Mouse (Mus musculus): ENCODE measurements around the gene Camk2n1. TPM values are rescaled to one million over a fixed set of nuclear protein-coding genes. Genes with fewer than 3 reads are reported as not detected.

Gene Camk2n1
- polyA plus RNA-seq, 1 experiment from 2014 or later: 0.99 TPM

DNA sequence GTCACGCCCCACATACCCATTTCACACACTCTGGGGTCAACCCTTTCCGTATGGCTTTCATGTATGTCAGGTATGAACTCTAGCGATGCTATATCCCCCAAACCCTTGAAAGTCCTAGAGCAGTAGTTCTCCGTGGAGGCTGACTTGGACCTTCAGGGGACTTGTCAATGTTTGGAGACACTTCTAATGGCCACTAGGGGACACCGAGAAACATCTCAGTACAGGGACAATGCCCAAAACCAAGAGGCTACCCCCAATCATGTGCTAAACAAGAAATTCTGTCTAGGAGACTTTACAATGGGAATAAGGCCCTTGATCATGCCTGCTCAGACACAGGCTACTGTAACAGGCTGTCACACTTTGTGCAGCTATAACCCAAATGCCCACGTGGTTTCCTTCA lies 12.6 kb downstream of the Camk2n1 start:
- Histone ChIP-seq H3K4me1 (ENCODE audit: control insufficient read depth, insufficient read depth, low read length) (peaks cover 24% of the 10 kb centered on the region), H3K4me2 (ENCODE audit: low read depth, severe bottlenecking) (no peak overlapping the region), H3K9ac (ENCODE audit: low read length) (no peak overlapping the region), H3K27me3 (ENCODE audit: control insufficient read depth, insufficient read depth, low read length) (peaks cover 5% of the 10 kb centered on the region; the same call in 1 of the 2 replicates), H3K36me3 (ENCODE audit: control insufficient read depth, insufficient read depth, low read length) (no peaks in the 10 kb centered on the region), H3K4me3 (ENCODE audit: low read depth, low read length) (no peak overlapping the region), H3K9me3 (ENCODE audit: control insufficient read depth, low read length) (no peaks in the 10 kb centered on the region), H3K27ac (replicated peaks; ENCODE audit: low read depth, low read length) (no peak overlapping the region)
- ATAC-seq (ENCODE audit: insufficient number of reproducible peaks, low FRiP score, low TSS enrichment, low read depth) (no peak), DNase-seq (ENCODE audit: low spot score) (no peak)
- WGBS: 64% methylated on average over 6 of the region's 6 CpGs

GRCm38 (mm10) chr4:138467451-138467850 lies 13.3 kb downstream of the Camk2n1 start:
- 91% methylated on average over 5 of the region's 5 CpGs for WGBS
- H3K36me3 ChIP-seq (ENCODE audit: control insufficient read depth, insufficient read depth, low read length): no peaks in the 10 kb centered on the region
- peaks cover 24% of the 10 kb centered on the region for H3K4me1 ChIP-seq (ENCODE audit: control insufficient read depth, insufficient read depth, low read length)
- no peak overlapping the region for H3K27ac ChIP-seq (replicated peaks; ENCODE audit: low read depth, low read length)
- no peak for ATAC-seq (ENCODE audit: insufficient number of reproducible peaks, low FRiP score, low TSS enrichment, low read depth)
- DNase-seq (ENCODE audit: low spot score): no peak
- H3K9ac ChIP-seq (ENCODE audit: low read length): no peak overlapping the region
- peaks cover 5% of the 10 kb centered on the region; the same call in 1 of the 2 replicates for H3K27me3 ChIP-seq (ENCODE audit: control insufficient read depth, insufficient read depth, low read length)
- no peak overlapping the region for H3K4me3 ChIP-seq (ENCODE audit: low read depth, low read length)
- H3K9me3 ChIP-seq (ENCODE audit: control insufficient read depth, low read length): no peaks in the 10 kb centered on the region
- H3K4me2 ChIP-seq (ENCODE audit: low read depth, severe bottlenecking): no peak overlapping the region

- ATAC-seq (ENCODE audit: insufficient number of reproducible peaks, low FRiP score, low TSS enrichment, low read depth): no peak
- no peaks in the 10 kb centered on the region for H3K9me3 ChIP-seq (ENCODE audit: control insufficient read depth, low read length)
- no peak for DNase-seq (ENCODE audit: low spot score)
- H3K36me3 ChIP-seq (ENCODE audit: control insufficient read depth, insufficient read depth, low read length): no peaks in the 10 kb centered on the region
- H3K4me1 ChIP-seq (ENCODE audit: control insufficient read depth, insufficient read depth, low read length): peaks cover 14% of the 10 kb centered on the region
- WGBS: 12% methylated on average over 7 of the region's 7 CpGs
- no peak overlapping the region; the same call in 1 of the 2 replicates for H3K9ac ChIP-seq (ENCODE audit: low read length)
- H3K27me3 ChIP-seq (ENCODE audit: control insufficient read depth, insufficient read depth, low read length): peaks cover 5% of the 10 kb centered on the region; the same call in 1 of the 2 replicates
- no peak overlapping the region for H3K4me3 ChIP-seq (ENCODE audit: low read depth, low read length)
- no peak overlapping the region for H3K4me2 ChIP-seq (ENCODE audit: low read depth, severe bottlenecking)
- H3K27ac ChIP-seq (replicated peaks; ENCODE audit: low read depth, low read length): no peak overlapping the region
Observed at GRCm38 (mm10) chr4:138469080-138469479, 15.0 kb downstream of the Camk2n1 start.

GRCm38 (mm10) chr4:138471241-138471640 lies 17.1 kb downstream of the Camk2n1 start:
- Histone ChIP-seq H3K4me2 (ENCODE audit: low read depth, severe bottlenecking) (no peak overlapping the region), H3K27me3 (ENCODE audit: control insufficient read depth, insufficient read depth, low read length) (no peaks in the 10 kb centered on the region; the same call in 1 of the 2 replicates), H3K27ac (replicated peaks; ENCODE audit: low read depth, low read length) (no peak overlapping the region), H3K4me3 (ENCODE audit: low read depth, low read length) (no peak overlapping the region), H3K9me3 (ENCODE audit: control insufficient read depth, low read length) (no peaks in the 10 kb centered on the region), H3K4me1 (ENCODE audit: control insufficient read depth, insufficient read depth, low read length) (peaks cover 5% of the 10 kb centered on the region), H3K9ac (ENCODE audit: low read length) (no peak overlapping the region), H3K36me3 (ENCODE audit: control insufficient read depth, insufficient read depth, low read length) (no peaks in the 10 kb centered on the region)
- DNase-seq (ENCODE audit: low spot score) (no peak), ATAC-seq (ENCODE audit: insufficient number of reproducible peaks, low FRiP score, low TSS enrichment, low read depth) (no peak)
- 64% methylated on average over 7 of the region's 7 CpGs for WGBS

DNA sequence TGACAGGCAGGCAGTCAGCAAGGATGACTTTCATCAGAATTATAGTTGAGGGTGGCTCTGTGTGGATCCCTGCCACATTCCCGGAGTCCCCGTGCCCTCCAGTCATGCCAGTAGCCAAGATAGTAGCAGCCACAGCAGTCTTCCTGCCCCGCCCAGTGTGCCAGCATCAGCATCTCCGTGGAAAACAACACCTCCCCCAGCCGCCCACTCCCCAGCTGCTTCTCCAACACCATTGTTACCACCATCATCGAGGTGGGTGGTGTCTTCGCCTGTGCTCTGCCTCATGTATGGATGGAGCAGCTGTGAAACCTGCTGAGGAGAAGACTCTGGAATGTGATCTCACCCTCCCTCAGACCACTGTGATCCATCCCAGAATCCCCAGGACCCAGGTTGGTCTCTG lies 25.5 kb downstream of the Camk2n1 start:
- ATAC-seq (ENCODE audit: insufficient number of reproducible peaks, low FRiP score, low TSS enrichment, low read depth): no peak
- 73% methylated on average over 7 of the region's 7 CpGs for WGBS

GRCm38 (mm10) chr4:138480962-138481361 lies 26.8 kb downstream of the Camk2n1 start:
- Histone ChIP-seq H3K36me3 (ENCODE audit: control insufficient read depth, insufficient read depth, low read length) (no peaks in the 10 kb centered on the region), H3K4me1 (ENCODE audit: control insufficient read depth, insufficient read depth, low read length) (no peaks in the 10 kb centered on the region), H3K27ac (replicated peaks; ENCODE audit: low read depth, low read length) (no peak overlapping the region), H3K9ac (ENCODE audit: low read length) (no peak overlapping the region), H3K4me2 (ENCODE audit: low read depth, severe bottlenecking) (no peak overlapping the region), H3K9me3 (ENCODE audit: control insufficient read depth, low read length) (no peaks in the 10 kb centered on the region), H3K27me3 (ENCODE audit: control insufficient read depth, insufficient read depth, low read length) (no peaks in the 10 kb centered on the region), H3K4me3 (ENCODE audit: low read depth, low read length) (no peak overlapping the region)
- 52% methylated on average over 9 of the region's 9 CpGs for WGBS
- ATAC-seq (ENCODE audit: insufficient number of reproducible peaks, low FRiP score, low TSS enrichment, low read depth) (no peak), DNase-seq (ENCODE audit: low spot score) (no peak)

More for the DNA sequence above, 25.5 kb downstream of the Camk2n1 start:
- DNase-seq (ENCODE audit: low spot score): no peak
- Histone ChIP-seq H3K4me1 (ENCODE audit: control insufficient read depth, insufficient read depth, low read length) (no peaks in the 10 kb centered on the region), H3K9me3 (ENCODE audit: control insufficient read depth, low read length) (no peaks in the 10 kb centered on the region), H3K27me3 (ENCODE audit: control insufficient read depth, insufficient read depth, low read length) (no peaks in the 10 kb centered on the region), H3K27ac (replicated peaks; ENCODE audit: low read depth, low read length) (no peak overlapping the region), H3K4me2 (ENCODE audit: low read depth, severe bottlenecking) (no peak overlapping the region), H3K4me3 (ENCODE audit: low read depth, low read length) (no peak overlapping the region), H3K36me3 (ENCODE audit: control insufficient read depth, insufficient read depth, low read length) (no peaks in the 10 kb centered on the region), H3K9ac (ENCODE audit: low read length) (no peak overlapping the region)

- H3K4me3 ChIP-seq (ENCODE audit: low read depth, low read length): no peak overlapping the region
- no peaks in the 10 kb centered on the region for H3K36me3 ChIP-seq (ENCODE audit: control insufficient read depth, insufficient read depth, low read length)
- no peaks in the 10 kb centered on the region for H3K4me1 ChIP-seq (ENCODE audit: control insufficient read depth, insufficient read depth, low read length)
- H3K27me3 ChIP-seq (ENCODE audit: control insufficient read depth, insufficient read depth, low read length): no peaks in the 10 kb centered on the region
- no peak for DNase-seq (ENCODE audit: low spot score)
- H3K9ac ChIP-seq (ENCODE audit: low read length): no peak overlapping the region
- WGBS: 79% methylated on average over 8 of the region's 8 CpGs
- H3K4me2 ChIP-seq (ENCODE audit: low read depth, severe bottlenecking): no peak overlapping the region
- ATAC-seq (ENCODE audit: insufficient number of reproducible peaks, low FRiP score, low TSS enrichment, low read depth): no peak
- H3K27ac ChIP-seq (replicated peaks; ENCODE audit: low read depth, low read length): no peak overlapping the region
- no peaks in the 10 kb centered on the region for H3K9me3 ChIP-seq (ENCODE audit: control insufficient read depth, low read length)
Observed at GRCm38 (mm10) chr4:138482721-138483120, 28.6 kb downstream of the Camk2n1 start.

GRCm38 (mm10) chr4:138488241-138488640 lies 34.1 kb downstream of the Camk2n1 start:
- ATAC-seq (ENCODE audit: insufficient number of reproducible peaks, low FRiP score, low TSS enrichment, low read depth) (no peak), DNase-seq (ENCODE audit: low spot score) (no peak)
- Histone ChIP-seq H3K4me1 (ENCODE audit: control insufficient read depth, insufficient read depth, low read length) (no peaks in the 10 kb centered on the region), H3K9ac (ENCODE audit: low read length) (no peak overlapping the region), H3K4me3 (ENCODE audit: low read depth, low read length) (no peak overlapping the region), H3K27me3 (ENCODE audit: control insufficient read depth, insufficient read depth, low read length) (no peaks in the 10 kb centered on the region), H3K4me2 (ENCODE audit: low read depth, severe bottlenecking) (no peak overlapping the region), H3K27ac (replicated peaks; ENCODE audit: low read depth, low read length) (no peak overlapping the region), H3K9me3 (ENCODE audit: control insufficient read depth, low read length) (no peaks in the 10 kb centered on the region), H3K36me3 (ENCODE audit: control insufficient read depth, insufficient read depth, low read length) (no peaks in the 10 kb centered on the region)
- 52% methylated on average over 8 of the region's 8 CpGs for WGBS

GRCm38 (mm10) chr4:138491088-138491487 lies 37.0 kb downstream of the Camk2n1 start:
- ATAC-seq (ENCODE audit: insufficient number of reproducible peaks, low FRiP score, low TSS enrichment, low read depth): no peak
- no peaks in the 10 kb centered on the region for H3K36me3 ChIP-seq (ENCODE audit: control insufficient read depth, insufficient read depth, low read length)
- H3K4me1 ChIP-seq (ENCODE audit: control insufficient read depth, insufficient read depth, low read length): peaks cover 9% of the 10 kb centered on the region
- H3K27ac ChIP-seq (replicated peaks; ENCODE audit: low read depth, low read length): no peak overlapping the region
- H3K9ac ChIP-seq (ENCODE audit: low read length): no peak overlapping the region
- no peak overlapping the region for H3K4me3 ChIP-seq (ENCODE audit: low read depth, low read length)
- no peak for DNase-seq (ENCODE audit: low spot score)
- H3K9me3 ChIP-seq (ENCODE audit: control insufficient read depth, low read length): no peaks in the 10 kb centered on the region
- H3K27me3 ChIP-seq (ENCODE audit: control insufficient read depth, insufficient read depth, low read length): no peaks in the 10 kb centered on the region
- H3K4me2 ChIP-seq (ENCODE audit: low read depth, severe bottlenecking): no peak overlapping the region
- WGBS: 85% methylated on average over 4 of the region's 4 CpGs

Data from limb, embryonic 11.5 days (tissue).